Mouse (Mus musculus): ENCODE measurements around the gene Phf7. TPM values are rescaled to one million over a fixed set of nuclear protein-coding genes. Genes with fewer than 3 reads are reported as not detected.
A peak's percentile ranks its signal among the peaks of the same experiment; 100 is the strongest.

Phf7 gene
- 12.5 and 14.3 TPM in 2 replicates for total RNA-seq (2015)
- total RNA-seq (2017): 9.8 and 13.4 TPM in 2 replicates

- ATAC-seq (ENCODE audit: poor library complexity, severe bottlenecking): peak; percentile 98
These were observed at the start of gene Phf7, which contains the start of gene Bap1 for GRCm38 (mm10) chr14:31251084-31251604. Gene Phf7 (minus strand): TSS chr14:31251317. Gene Bap1 (plus strand): TSS chr14:31251450.

DNA sequence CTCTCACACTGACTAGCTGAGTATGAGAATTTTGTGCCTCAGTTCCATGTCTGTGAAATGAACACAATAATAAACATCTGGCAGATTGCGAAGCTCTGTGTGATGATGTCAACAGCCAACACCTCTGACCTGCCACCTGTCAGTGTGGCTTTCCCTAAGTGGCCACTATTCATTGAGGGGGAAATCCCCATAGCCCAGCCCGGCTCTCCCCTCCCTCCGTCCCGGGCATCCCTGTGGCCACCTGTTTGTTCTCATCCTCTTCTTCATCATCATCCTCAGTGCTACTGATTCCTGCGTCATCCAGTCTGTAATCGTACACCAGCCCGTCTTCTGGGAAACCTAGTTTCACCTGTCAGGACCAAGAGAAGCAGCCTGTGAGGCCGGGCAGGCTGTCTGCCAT lies 34.6 kb upstream of the Phf7 start:
- no peak for ATAC-seq (ENCODE audit: poor library complexity, severe bottlenecking)

- ATAC-seq (ENCODE audit: poor library complexity, severe bottlenecking): peak; percentile 88
These were observed 21.0 kb upstream of the Phf7 start for GRCm38 (mm10) chr14:31272164-31272563.

GRCm38 (mm10) chr14:31271121-31271520 lies 20.0 kb upstream of the Phf7 start:
- no peak for ATAC-seq (ENCODE audit: poor library complexity, severe bottlenecking)

- no peak; the same call in 1 of the 2 replicates for ATAC-seq (ENCODE audit: poor library complexity, severe bottlenecking)
These were observed 18.5 kb upstream of the Phf7 start for GRCm38 (mm10) chr14:31269456-31270100.

DNA sequence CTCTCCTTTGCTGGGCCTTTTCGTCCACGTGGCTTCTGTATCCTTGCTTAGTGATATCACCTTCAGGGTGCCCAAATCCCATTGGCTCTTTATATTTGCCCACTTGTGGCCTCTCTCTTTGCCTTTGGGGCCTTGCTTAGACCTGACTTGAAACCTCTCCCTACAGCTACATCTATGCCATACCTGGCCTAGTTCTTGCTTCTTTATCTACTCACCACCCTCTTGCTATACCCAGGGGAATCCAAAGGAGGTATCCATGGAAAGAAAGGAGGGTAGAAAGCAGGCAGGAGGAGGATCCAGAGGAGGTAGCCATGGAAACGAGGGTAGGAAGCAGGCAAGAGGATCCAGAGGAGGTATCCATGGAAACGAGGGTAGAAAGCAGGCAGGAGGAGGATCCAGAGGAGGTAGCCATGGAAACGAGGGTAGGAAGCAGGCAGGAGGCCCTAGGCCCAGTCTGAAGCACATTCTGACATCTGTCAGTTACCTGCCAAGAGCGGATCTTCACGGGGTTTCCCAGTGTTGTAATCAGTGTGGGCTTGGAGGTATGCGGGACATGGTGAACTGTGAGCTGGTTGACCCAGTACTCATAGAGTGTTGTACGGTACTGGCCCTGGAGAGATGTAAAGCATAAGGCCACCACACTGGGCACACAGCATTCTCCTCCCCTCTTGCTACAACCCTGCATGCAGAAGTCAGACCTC lies 17.3 kb upstream of the Phf7 start:
- no peak for ATAC-seq (ENCODE audit: poor library complexity, severe bottlenecking)

GRCm38 (mm10) chr14:31267649-31268048 lies 16.5 kb upstream of the Phf7 start:
- no peak for ATAC-seq (ENCODE audit: poor library complexity, severe bottlenecking)

DNA sequence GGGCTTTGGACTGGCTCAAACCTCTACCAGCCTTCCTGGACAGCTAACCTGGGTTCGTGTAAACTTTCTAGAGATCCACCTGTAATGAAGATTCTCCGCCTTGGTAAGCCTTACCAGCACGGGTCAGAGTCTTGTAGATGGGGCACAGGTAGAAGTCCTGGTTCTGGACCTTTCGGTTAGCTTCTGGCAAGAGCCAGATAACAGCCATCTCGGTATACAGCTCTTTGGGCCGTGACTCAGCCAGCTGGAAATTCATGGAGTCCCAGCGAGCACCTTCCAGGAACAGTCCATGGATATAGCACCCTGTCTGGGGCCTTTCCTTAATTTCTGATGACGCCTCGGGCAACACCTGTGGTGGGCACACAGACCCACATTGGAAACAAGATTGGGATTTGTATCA lies 9.8 kb upstream of the Phf7 start:
- no peak for ATAC-seq (ENCODE audit: poor library complexity, severe bottlenecking)

DNA sequence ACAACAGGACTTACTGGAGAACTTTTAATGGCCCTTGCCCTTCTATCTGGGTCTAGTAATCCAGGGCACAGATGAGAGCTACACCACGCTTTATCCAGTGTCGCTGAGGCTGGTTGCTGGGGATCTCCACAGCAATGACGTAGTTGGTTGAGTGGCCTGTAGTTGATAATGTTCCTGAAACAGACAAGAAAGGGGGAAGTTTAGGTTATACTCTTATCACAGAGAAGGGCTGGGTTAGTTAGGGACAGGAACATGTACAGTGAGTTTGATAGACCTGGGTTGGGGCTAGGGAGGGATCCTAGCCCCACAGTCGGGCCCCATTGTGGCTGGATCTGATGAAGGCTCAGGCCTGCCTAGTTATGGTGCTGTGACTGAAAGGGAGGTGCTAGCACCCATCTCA lies 9.3 kb upstream of the Phf7 start:
- no peak for ATAC-seq (ENCODE audit: poor library complexity, severe bottlenecking)

- no peak for ATAC-seq (ENCODE audit: poor library complexity, severe bottlenecking)
These were observed 7.4 kb upstream of the Phf7 start for GRCm38 (mm10) chr14:31258476-31259050.

- no peak for ATAC-seq (ENCODE audit: poor library complexity, severe bottlenecking)
These were observed 974 bp upstream of the Phf7 start for GRCm38 (mm10) chr14:31252091-31252490.

GRCm38 (mm10) chr14:31251626-31252025 lies 509 bp upstream of the Phf7 start:
- ATAC-seq (ENCODE audit: poor library complexity, severe bottlenecking): no peak

- ATAC-seq (ENCODE audit: poor library complexity, severe bottlenecking): peak; percentile 5; the same call in 1 of the 2 replicates
These were observed 664 bp downstream of the Phf7 start for GRCm38 (mm10) chr14:31250222-31251083.

DNA sequence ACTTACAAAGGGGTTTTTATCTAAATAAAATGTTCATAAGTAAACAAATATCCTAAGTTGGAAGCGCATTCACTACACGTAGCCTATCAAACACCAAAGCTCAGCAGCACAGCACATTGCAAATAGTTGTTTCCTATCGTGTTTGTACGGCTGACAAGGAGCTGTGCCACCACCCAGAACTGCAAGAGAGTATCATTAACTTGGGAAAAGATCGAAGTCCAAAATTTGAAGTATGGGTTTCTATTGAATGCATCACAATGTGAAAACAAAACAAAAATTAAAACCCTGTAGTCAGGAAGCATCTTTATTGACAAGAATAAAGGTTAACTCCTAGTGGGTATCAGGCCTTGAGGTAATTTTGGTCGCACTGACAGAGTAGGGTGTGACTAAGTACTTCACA lies 2.7 kb downstream of the Phf7 start:
- no peak for ATAC-seq (ENCODE audit: poor library complexity, severe bottlenecking)

- ATAC-seq (ENCODE audit: poor library complexity, severe bottlenecking): no peak
These were observed 5.2 kb downstream of the Phf7 start for GRCm38 (mm10) chr14:31245946-31246345.

DNA sequence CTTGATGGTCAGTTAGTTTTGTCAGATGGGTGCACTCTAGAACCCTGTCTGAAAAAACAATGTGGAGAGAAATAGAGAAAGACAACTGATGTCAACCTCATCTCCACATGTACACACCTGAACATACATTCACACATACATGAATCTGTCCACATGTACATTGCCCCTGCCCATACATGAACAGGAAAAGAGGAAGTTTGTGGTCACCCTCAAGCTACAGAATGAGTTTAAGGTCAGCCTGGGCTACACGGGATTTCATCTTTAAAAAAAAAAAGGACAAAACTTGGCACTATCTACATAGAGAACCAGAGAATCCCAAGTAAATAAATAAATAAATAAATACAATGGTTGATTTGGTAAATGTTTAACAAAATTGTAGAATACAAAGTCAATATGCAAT lies 6.3 kb downstream of the Phf7 start:
- ATAC-seq (ENCODE audit: poor library complexity, severe bottlenecking): peak; percentile 54; the same call in 1 of the 2 replicates

DNA sequence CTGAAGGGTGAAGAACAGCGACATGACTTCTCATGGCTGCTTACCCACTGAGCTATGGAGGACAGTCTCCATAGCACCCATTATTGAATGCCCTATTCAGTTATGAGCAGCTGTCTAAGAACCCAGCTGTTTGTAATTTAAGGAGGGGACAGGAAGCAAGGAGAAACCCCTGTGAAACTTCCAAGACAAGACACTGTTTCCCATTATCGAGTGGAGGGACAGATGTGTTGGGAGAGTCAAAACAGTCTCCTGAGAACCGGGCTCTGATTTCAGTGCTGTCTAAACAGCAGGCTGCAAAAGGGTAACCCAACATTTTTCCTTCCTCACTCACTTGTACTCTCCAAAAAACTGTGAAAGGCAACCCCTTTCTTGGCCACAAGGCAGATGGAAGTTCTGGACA lies 10.6 kb downstream of the Phf7 start:
- ATAC-seq (ENCODE audit: poor library complexity, severe bottlenecking): no peak

DNA sequence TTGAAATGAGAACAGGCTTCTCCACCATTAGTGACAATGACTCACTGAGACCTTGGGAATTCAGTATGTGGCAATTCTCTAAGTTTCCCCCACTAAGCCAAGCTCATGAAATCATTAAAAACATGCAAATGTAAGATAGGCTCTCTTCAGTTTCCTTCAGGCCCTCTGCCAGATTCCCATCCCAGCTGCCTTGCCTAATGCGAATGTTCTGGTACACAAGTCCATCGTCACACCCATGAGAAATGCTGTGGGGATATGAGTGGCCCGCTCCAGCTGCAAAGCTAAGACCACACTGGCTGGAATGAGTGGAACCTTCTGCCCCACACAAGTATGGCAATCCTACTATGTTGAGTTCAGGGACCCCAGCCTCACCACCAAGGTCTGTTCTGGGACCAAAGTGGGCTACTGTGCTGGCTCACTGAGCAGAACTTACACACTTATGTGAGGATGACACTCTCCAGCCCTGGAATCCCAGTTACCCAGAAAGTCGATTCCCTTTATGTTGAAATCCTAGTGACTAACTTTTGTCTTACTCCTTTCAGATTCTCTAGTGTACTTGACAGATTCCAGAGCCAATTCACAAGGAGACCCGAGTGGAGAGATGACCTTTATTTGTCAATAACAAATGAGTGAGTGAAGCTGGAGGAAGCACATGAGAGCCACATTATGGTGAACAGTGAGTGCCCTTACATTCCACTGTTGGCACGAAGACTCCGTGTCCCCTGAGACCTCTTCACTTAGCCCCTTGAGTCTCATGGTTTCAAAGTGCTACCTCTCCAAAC lies 13.8 kb downstream of the Phf7 start:
- no peak for ATAC-seq (ENCODE audit: poor library complexity, severe bottlenecking)

- peak; percentile 91 for ATAC-seq (ENCODE audit: poor library complexity, severe bottlenecking)
These were observed 17.0 kb downstream of the Phf7 start for GRCm38 (mm10) chr14:31233996-31234591.

Data from megakaryocyte, adult 5-6 weeks (primary cell).